In the genomic region with DNA sequence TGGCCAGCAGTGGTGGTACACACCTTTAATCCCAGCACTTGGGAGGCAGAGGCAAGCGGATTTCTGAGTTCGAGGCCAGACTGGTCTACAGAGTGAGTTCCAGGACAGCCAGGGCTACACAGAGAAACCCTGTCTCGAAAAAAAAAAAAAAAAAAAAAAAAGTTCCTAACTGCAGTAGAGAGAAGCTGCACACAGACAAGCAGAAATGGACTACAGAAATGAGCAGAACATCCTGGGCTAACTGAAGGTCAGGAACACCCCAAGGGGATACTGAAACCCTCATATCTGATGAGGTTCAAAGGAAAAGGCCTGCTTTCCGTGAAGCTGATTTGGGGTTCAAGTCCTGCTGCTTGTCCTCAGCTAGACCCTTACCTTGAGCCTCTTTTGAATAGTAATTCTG, we compare ENCODE assay signal across 8 mouse cellular contexts. TPM values are rescaled to one million over a fixed set of nuclear protein-coding genes. Genes with fewer than 3 reads are reported as not detected.
DNase-seq lines count a peak whose midpoint lies in the region; ATAC-seq and TF ChIP-seq lines count a peak whose summit lies in the region.
"Not testable (repeated sequence)": the region's sequence is repeated elsewhere in the genome, so short reads cannot be mapped to it uniquely, and the experiment has no call there.

No protein-coding gene starts in this region.

- H3K4me1 ChIP-seq in forebrain, embryonic 11.5 days (replicated peaks; ENCODE audit: control insufficient read depth, insufficient read depth, low read length); neural tube, embryonic 11.5 days (ENCODE audit: control insufficient read depth, insufficient read depth, low read length): not testable (repeated sequence)
- H3K4me1 ChIP-seq in heart, embryonic 13.5 days: peaks cover 37% of the 10 kb centered on the region
- peaks cover 23% of the 10 kb centered on the region for H3K4me1 ChIP-seq in intestine, embryonic 14.5 days (replicated peaks; ENCODE audit: control insufficient read depth, insufficient read depth, low read length)
- H3K4me1 ChIP-seq in limb, embryonic 13.5 days: peaks cover 31% of the 10 kb centered on the region
- H3K4me1 ChIP-seq in lung, embryonic 16.5 days (replicated peaks; ENCODE audit: control insufficient read depth, insufficient read depth, low read length): peaks cover 30% of the 10 kb centered on the region

- TF ChIP-seq CTCF in C2C12 (IDR thresholded peaks at IDR 0.05; ENCODE audit: control insufficient read depth, insufficient read depth, insufficient read length): not testable (repeated sequence)

- not testable (repeated sequence) for H3K27ac ChIP-seq in forebrain, embryonic 11.5 days (ENCODE audit: low read depth, low read length); limb, embryonic 13.5 days; neural tube, embryonic 11.5 days (ENCODE audit: low read depth, low read length)
- peak overlapping the region; percentile 98 for H3K27ac ChIP-seq in heart, embryonic 13.5 days (replicated peaks)
- H3K27ac ChIP-seq in intestine, embryonic 14.5 days (ENCODE audit: low read depth): peak overlapping the region; percentile 82
- H3K27ac ChIP-seq in lung, embryonic 16.5 days (ENCODE audit: low read length): peak overlapping the region; percentile 95

- not testable (repeated sequence) for H3K9me3 ChIP-seq in forebrain, embryonic 11.5 days (ENCODE audit: control insufficient read depth, low read length); heart, embryonic 13.5 days; intestine, embryonic 14.5 days (ENCODE audit: control insufficient read depth, low read length); limb, embryonic 13.5 days; lung, embryonic 16.5 days (ENCODE audit: control insufficient read depth, low read length); neural tube, embryonic 11.5 days (ENCODE audit: control insufficient read depth, low read length)

- H3K79me2 ChIP-seq in C2C12 (ENCODE audit: control insufficient read depth, insufficient read depth): peaks cover 88% of the 10 kb centered on the region

- 62% methylated on average over 4 of the region's 4 CpGs for WGBS in forebrain, embryonic 11.5 days
- WGBS in heart, embryonic 13.5 days: 33% methylated on average over 4 of the region's 4 CpGs
- 44% methylated on average over 4 of the region's 4 CpGs for WGBS in intestine, embryonic 14.5 days
- 58% methylated on average over 3 of the region's 4 CpGs for WGBS in limb, embryonic 13.5 days
- 42% methylated on average over 3 of the region's 4 CpGs for WGBS in lung, embryonic 16.5 days
- 65% methylated on average over 4 of the region's 4 CpGs for whole genome bisulfite sequencing in neural tube, embryonic 11.5 days

- peak overlapping the region; percentile 88 for H3K9ac ChIP-seq in forebrain, embryonic 11.5 days (ENCODE audit: low read length)
- peak overlapping the region; percentile 99 for H3K9ac ChIP-seq in heart, embryonic 13.5 days
- H3K9ac ChIP-seq in intestine, embryonic 14.5 days (ENCODE audit: low read length): peak overlapping the region; percentile 88
- peak overlapping the region; percentile 92 for H3K9ac ChIP-seq in limb, embryonic 13.5 days
- peak overlapping the region; percentile 94 for H3K9ac ChIP-seq in lung, embryonic 16.5 days (ENCODE audit: low read length)
- H3K9ac ChIP-seq in neural tube, embryonic 11.5 days (ENCODE audit: low read length): peak overlapping the region; percentile 85

- H3K79me3 ChIP-seq in C2C12 (ENCODE audit: low read depth): peaks cover 51% of the 10 kb centered on the region

- H3K36me3 ChIP-seq in C2C12 (ENCODE audit: control insufficient read depth, insufficient read depth): peaks cover 53% of the 10 kb centered on the region
- not testable (repeated sequence) for H3K36me3 ChIP-seq in forebrain, embryonic 11.5 days (ENCODE audit: control insufficient read depth, insufficient read depth, low read length); neural tube, embryonic 11.5 days (ENCODE audit: control insufficient read depth, insufficient read depth, low read length)
- H3K36me3 ChIP-seq in heart, embryonic 13.5 days: peaks cover 55% of the 10 kb centered on the region
- peaks cover 54% of the 10 kb centered on the region for H3K36me3 ChIP-seq in intestine, embryonic 14.5 days (ENCODE audit: control insufficient read depth, insufficient read depth, low read length)
- peaks cover 54% of the 10 kb centered on the region for H3K36me3 ChIP-seq in limb, embryonic 13.5 days
- H3K36me3 ChIP-seq in lung, embryonic 16.5 days (ENCODE audit: control insufficient read depth, insufficient read depth, low read length): peaks cover 30% of the 10 kb centered on the region

- H3K4me2 ChIP-seq in forebrain, embryonic 11.5 days (ENCODE audit: low read depth, low read length, severe bottlenecking): peak overlapping the region; percentile 69
- peak overlapping the region; percentile 92 for H3K4me2 ChIP-seq in heart, embryonic 13.5 days
- peak overlapping the region; percentile 73 for H3K4me2 ChIP-seq in intestine, embryonic 14.5 days (ENCODE audit: low read length)
- peak overlapping the region; percentile 79 for H3K4me2 ChIP-seq in limb, embryonic 13.5 days (replicated peaks)
- H3K4me2 ChIP-seq in lung, embryonic 16.5 days (ENCODE audit: low read depth, low read length): peak overlapping the region; percentile 68
- peak overlapping the region; percentile 66 for H3K4me2 ChIP-seq in neural tube, embryonic 11.5 days (ENCODE audit: low read depth)

- H3ac ChIP-seq in C2C12 (ENCODE audit: control insufficient read depth, insufficient read length, low read depth): peak overlapping the region; percentile 41

- peak; percentile 18 for DNase-seq in cerebellum, adult 11-12 months
- DNase-seq in forebrain, embryonic 11.5 days (ENCODE audit: low spot score); intestine, embryonic 14.5 days (ENCODE audit: low spot score); neural tube, embryonic 11.5 days (ENCODE audit: low spot score): not testable (repeated sequence)

- not testable (repeated sequence) for H3K27me3 ChIP-seq in C2C12 (ENCODE audit: control insufficient read depth, insufficient read depth, insufficient read length); forebrain, embryonic 11.5 days (ENCODE audit: control insufficient read depth, insufficient read depth, low read length); heart, embryonic 13.5 days (replicated peaks); intestine, embryonic 14.5 days (replicated peaks; ENCODE audit: control insufficient read depth, insufficient read depth, low read length); limb, embryonic 13.5 days; lung, embryonic 16.5 days (ENCODE audit: control insufficient read depth, insufficient read depth, low read depth, low read length); neural tube, embryonic 11.5 days (ENCODE audit: control insufficient read depth, insufficient read depth, low read length)

- peak overlapping the region; percentile 71 for H3K4me3 ChIP-seq in C2C12 (ENCODE audit: insufficient read depth, poor library complexity, severe bottlenecking)
- peak overlapping the region; percentile 82 for H3K4me3 ChIP-seq in forebrain, embryonic 11.5 days (ENCODE audit: low read depth, low read length)
- peak overlapping the region; percentile 96 for H3K4me3 ChIP-seq in heart, embryonic 13.5 days
- H3K4me3 ChIP-seq in intestine, embryonic 14.5 days (ENCODE audit: low read depth, low read length): peak overlapping the region; percentile 96
- peak overlapping the region; percentile 77 for H3K4me3 ChIP-seq in limb, embryonic 13.5 days
- peak overlapping the region; percentile 91 for H3K4me3 ChIP-seq in lung, embryonic 16.5 days (ENCODE audit: low read length)
- H3K4me3 ChIP-seq in neural tube, embryonic 11.5 days (ENCODE audit: low read depth, low read length): peak overlapping the region; percentile 76

- ATAC-seq in forebrain, embryonic 11.5 days (replicated peaks; ENCODE audit: low FRiP score); heart, embryonic 13.5 days (ENCODE audit: extremely low read depth, insufficient number of reproducible peaks, low FRiP score, low TSS enrichment); intestine, embryonic 14.5 days (replicated peaks; ENCODE audit: low FRiP score, low TSS enrichment, low read depth); limb, embryonic 13.5 days (ENCODE audit: low FRiP score, low read depth); lung, embryonic 16.5 days (ENCODE audit: low read depth); neural tube, embryonic 11.5 days (ENCODE audit: insufficient read depth, low FRiP score, low TSS enrichment): not testable (repeated sequence)

RNA-seq across cellular contexts. Expression of a gene that starts 0.9 kb away (rescaled TPM):
- 375 TPM for polyA plus RNA-seq in C2C12 (2012; fragmentation: generic; extraction: Trizol)
- polyA plus RNA-seq in forebrain, embryonic 11.5 days (2014; fragmentation: Nextera tagmentation; extraction: Ambion mirVana): 221 and 242 TPM in 2 replicates
- 354 and 386 TPM in 2 replicates for polyA plus RNA-seq in heart, embryonic 13.5 days (2015; fragmentation: Nextera tagmentation; extraction: Ambion mirVana)
- polyA plus RNA-seq in intestine, embryonic 14.5 days (2014; fragmentation: Nextera tagmentation; extraction: Ambion mirVana): 353 and 396 TPM in 2 replicates
- polyA plus RNA-seq in limb, embryonic 13.5 days (2015; fragmentation: Nextera tagmentation; extraction: Ambion mirVana): 312 and 317 TPM in 2 replicates
- polyA plus RNA-seq in lung, embryonic 16.5 days (2015; fragmentation: Nextera tagmentation; extraction: Ambion mirVana): 413 and 414 TPM in 2 replicates
- 252 and 270 TPM in 2 replicates for polyA plus RNA-seq in neural tube, embryonic 11.5 days (2014; fragmentation: Nextera tagmentation; extraction: Ambion mirVana)

RNA-seq across cellular contexts. Expression of a gene that starts 1.7 kb away (rescaled TPM):
- 35.8 TPM for polyA plus RNA-seq in C2C12 (2012; fragmentation: generic; extraction: Trizol)
- polyA plus RNA-seq in forebrain, embryonic 11.5 days (2014; fragmentation: Nextera tagmentation; extraction: Ambion mirVana): 40.6 and 41.4 TPM in 2 replicates
- polyA plus RNA-seq in heart, embryonic 13.5 days (2015; fragmentation: Nextera tagmentation; extraction: Ambion mirVana): 25.0 and 25.1 TPM in 2 replicates
- 36.7 and 41.8 TPM in 2 replicates for polyA plus RNA-seq in intestine, embryonic 14.5 days (2014; fragmentation: Nextera tagmentation; extraction: Ambion mirVana)
- polyA plus RNA-seq in limb, embryonic 13.5 days (2015; fragmentation: Nextera tagmentation; extraction: Ambion mirVana): 44.0 and 44.3 TPM in 2 replicates
- 31.1 and 41.7 TPM in 2 replicates for polyA plus RNA-seq in lung, embryonic 16.5 days (2015; fragmentation: Nextera tagmentation; extraction: Ambion mirVana)
- 37.5 and 50.7 TPM in 2 replicates for polyA plus RNA-seq in neural tube, embryonic 11.5 days (2014; fragmentation: Nextera tagmentation; extraction: Ambion mirVana)

RNA-seq across cellular contexts. Expression of a gene that starts 8.7 kb away (rescaled TPM):
- polyA plus RNA-seq in C2C12 (2012; fragmentation: generic; extraction: Trizol): 327 TPM
- polyA plus RNA-seq in forebrain, embryonic 11.5 days (2014; fragmentation: Nextera tagmentation; extraction: Ambion mirVana): 196 and 204 TPM in 2 replicates
- polyA plus RNA-seq in heart, embryonic 13.5 days (2015; fragmentation: Nextera tagmentation; extraction: Ambion mirVana): 120 and 134 TPM in 2 replicates
- 163 and 185 TPM in 2 replicates for polyA plus RNA-seq in intestine, embryonic 14.5 days (2014; fragmentation: Nextera tagmentation; extraction: Ambion mirVana)
- 118 and 133 TPM in 2 replicates for polyA plus RNA-seq in limb, embryonic 13.5 days (2015; fragmentation: Nextera tagmentation; extraction: Ambion mirVana)
- polyA plus RNA-seq in lung, embryonic 16.5 days (2015; fragmentation: Nextera tagmentation; extraction: Ambion mirVana): 101 and 105 TPM in 2 replicates
- polyA plus RNA-seq in neural tube, embryonic 11.5 days (2014; fragmentation: Nextera tagmentation; extraction: Ambion mirVana): 183 and 191 TPM in 2 replicates

RNA-seq across cellular contexts. Expression of a gene that starts 16.6 kb away (rescaled TPM):
- 41.6 TPM for polyA plus RNA-seq in C2C12 (2012; fragmentation: generic; extraction: Trizol)
- polyA plus RNA-seq in forebrain, embryonic 11.5 days (2014; fragmentation: Nextera tagmentation; extraction: Ambion mirVana): 53.9 and 62.7 TPM in 2 replicates
- 80.7 and 88.2 TPM in 2 replicates for polyA plus RNA-seq in heart, embryonic 13.5 days (2015; fragmentation: Nextera tagmentation; extraction: Ambion mirVana)
- polyA plus RNA-seq in intestine, embryonic 14.5 days (2014; fragmentation: Nextera tagmentation; extraction: Ambion mirVana): 74.1 and 85.8 TPM in 2 replicates
- polyA plus RNA-seq in limb, embryonic 13.5 days (2015; fragmentation: Nextera tagmentation; extraction: Ambion mirVana): 42.5 and 50.8 TPM in 2 replicates
- polyA plus RNA-seq in lung, embryonic 16.5 days (2015; fragmentation: Nextera tagmentation; extraction: Ambion mirVana): 96.4 and 102 TPM in 2 replicates
- 47.5 and 54.8 TPM in 2 replicates for polyA plus RNA-seq in neural tube, embryonic 11.5 days (2014; fragmentation: Nextera tagmentation; extraction: Ambion mirVana)

RNA-seq across cellular contexts. Expression of a gene that starts 52.0 kb away (rescaled TPM):
- polyA plus RNA-seq in C2C12 (2012; fragmentation: generic; extraction: Trizol): 1.8 TPM
- polyA plus RNA-seq in forebrain, embryonic 11.5 days (2014; fragmentation: Nextera tagmentation; extraction: Ambion mirVana): 21.3 and 21.4 TPM in 2 replicates
- 4.7 and 5.9 TPM in 2 replicates for polyA plus RNA-seq in heart, embryonic 13.5 days (2015; fragmentation: Nextera tagmentation; extraction: Ambion mirVana)
- 17.5 and 18.7 TPM in 2 replicates for polyA plus RNA-seq in intestine, embryonic 14.5 days (2014; fragmentation: Nextera tagmentation; extraction: Ambion mirVana)
- 20.5 and 22.2 TPM in 2 replicates for polyA plus RNA-seq in limb, embryonic 13.5 days (2015; fragmentation: Nextera tagmentation; extraction: Ambion mirVana)
- 7.1 and 7.2 TPM in 2 replicates for polyA plus RNA-seq in lung, embryonic 16.5 days (2015; fragmentation: Nextera tagmentation; extraction: Ambion mirVana)
- 21.1 and 22.3 TPM in 2 replicates for polyA plus RNA-seq in neural tube, embryonic 11.5 days (2014; fragmentation: Nextera tagmentation; extraction: Ambion mirVana)
